Mouse (Mus musculus) testis, adult 2 months (tissue): ENCODE data around the gene Dync1li2. TPM values are rescaled to one million over a fixed set of nuclear protein-coding genes. Genes with fewer than 3 reads are reported as not detected.

ENCODE experiments used
- H3K27ac ChIP-seq: fragments of 200-500 bp; 2 replicates; pipeline ENCODE4 v1.5.1; 2012; ENCODE audit warnings: low read depth, low read length; ENCODE audit not compliant: control insufficient read depth, insufficient read depth
- H3K27me3 ChIP-seq: fragments of 200-500 bp; 2 replicates; pipeline ENCODE4 v1.6.1; 2012; ENCODE audit warnings: mild to moderate bottlenecking, low read length, moderate library complexity; ENCODE audit not compliant: control insufficient read depth, insufficient read depth
- H3K36me3 ChIP-seq: fragments of 200-500 bp; 2 replicates; pipeline ENCODE4 v1.6.1; 2012; ENCODE audit warnings: mild to moderate bottlenecking, low read length; ENCODE audit not compliant: control insufficient read depth, insufficient read depth
- H3K4me1 ChIP-seq: fragments of 200-500 bp; 2 replicates; pipeline ENCODE4 v1.6.1; 2012; ENCODE audit warnings: low read length; ENCODE audit not compliant: control insufficient read depth, insufficient read depth
- H3K4me3 ChIP-seq: fragments of 200-500 bp; 2 replicates; pipeline ENCODE4 v1.5.1; 2012; ENCODE audit warnings: low read depth, mild to moderate bottlenecking, low read length, moderate library complexity, mixed read lengths; ENCODE audit not compliant: control insufficient read depth
- CTCF ChIP-seq: fragments of 200-500 bp; IDR thresholded peaks from 2 replicates; pipeline ENCODE4 v1.5.1; 2012; ENCODE audit warnings: low read depth, mild to moderate bottlenecking, inconsistent platforms, low read length, moderate library complexity; ENCODE audit not compliant: control insufficient read depth, insufficient read depth, insufficient replicate concordance
- POLR2A ChIP-seq: fragments of 200-500 bp; IDR thresholded peaks from 2 replicates; pipeline ENCODE4 v1.6.1; 2012; ENCODE audit warnings: low read depth, mild to moderate bottlenecking, inconsistent platforms, low read length, moderate library complexity; ENCODE audit not compliant: control insufficient read depth
- polyA plus RNA-seq: library from polyadenylated mRNA; depleted of rRNA; stranded (reverse); fragments of >200 nt; gene quantifications from 2 replicates; pipeline ENCODE4 v1.2.3, GENCODE M21; 2012

The Dync1li2 gene
- polyA plus RNA-seq, 1 experiment: 64.6 TPM

DNA sequence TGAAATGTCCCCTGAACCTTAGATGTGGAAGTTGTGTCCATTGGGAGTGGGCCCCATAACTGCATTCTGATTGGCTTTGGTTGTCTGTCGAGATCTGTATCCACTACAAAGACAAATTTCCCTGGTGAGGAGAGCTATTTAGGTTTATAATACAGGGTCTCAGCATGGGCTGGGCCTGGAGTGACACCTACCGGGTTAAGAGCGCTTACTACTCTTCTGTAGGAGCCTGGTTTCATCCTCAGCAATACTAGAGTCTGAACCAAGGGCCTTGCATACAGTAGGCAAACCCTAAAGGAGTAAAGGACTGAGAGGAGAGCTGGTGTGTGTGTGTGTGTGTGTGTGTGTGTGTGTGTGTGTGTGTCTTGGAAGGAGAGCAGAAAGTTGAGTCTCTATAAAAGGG lies 28.6 kb downstream of the Dync1li2 start:
- Histone ChIP-seq H3K36me3 (no peaks in the 10 kb centered on the region), H3K4me3 (no peak overlapping the region), H3K27ac (no peak overlapping the region), H3K27me3 (no peaks in the 10 kb centered on the region), H3K4me1 (no peaks in the 10 kb centered on the region; the same call in 1 of the 2 replicates)
- no peak for TF ChIP-seq POLR2A
- TF ChIP-seq CTCF: no peak

DNA sequence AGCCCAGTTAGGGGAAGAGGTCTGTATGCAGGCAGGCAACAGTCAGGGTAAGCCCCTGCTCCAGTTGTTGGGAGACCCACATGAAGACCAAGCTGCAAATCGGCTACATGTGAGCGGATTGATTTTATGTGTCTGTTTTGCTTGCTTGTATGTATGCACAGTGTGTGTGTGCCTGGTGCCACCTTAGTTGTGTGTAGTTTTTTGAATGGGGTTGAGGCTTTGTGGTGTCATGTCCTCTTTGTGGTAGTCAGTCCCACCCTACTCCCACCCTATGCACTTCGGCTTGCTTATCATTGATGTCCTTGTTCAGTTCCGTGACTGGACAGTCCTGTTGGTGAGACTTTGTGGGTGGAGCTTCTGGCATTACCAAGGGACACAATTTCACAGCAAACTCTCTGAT lies 29.1 kb downstream of the Dync1li2 start:
- Histone ChIP-seq H3K27me3 (no peaks in the 10 kb centered on the region), H3K4me1 (peaks cover 1% of the 10 kb centered on the region; the same call in 1 of the 2 replicates), H3K27ac (no peak overlapping the region), H3K4me3 (no peak overlapping the region), H3K36me3 (no peaks in the 10 kb centered on the region)
- TF ChIP-seq POLR2A: no peak
- TF ChIP-seq CTCF: no peak

DNA sequence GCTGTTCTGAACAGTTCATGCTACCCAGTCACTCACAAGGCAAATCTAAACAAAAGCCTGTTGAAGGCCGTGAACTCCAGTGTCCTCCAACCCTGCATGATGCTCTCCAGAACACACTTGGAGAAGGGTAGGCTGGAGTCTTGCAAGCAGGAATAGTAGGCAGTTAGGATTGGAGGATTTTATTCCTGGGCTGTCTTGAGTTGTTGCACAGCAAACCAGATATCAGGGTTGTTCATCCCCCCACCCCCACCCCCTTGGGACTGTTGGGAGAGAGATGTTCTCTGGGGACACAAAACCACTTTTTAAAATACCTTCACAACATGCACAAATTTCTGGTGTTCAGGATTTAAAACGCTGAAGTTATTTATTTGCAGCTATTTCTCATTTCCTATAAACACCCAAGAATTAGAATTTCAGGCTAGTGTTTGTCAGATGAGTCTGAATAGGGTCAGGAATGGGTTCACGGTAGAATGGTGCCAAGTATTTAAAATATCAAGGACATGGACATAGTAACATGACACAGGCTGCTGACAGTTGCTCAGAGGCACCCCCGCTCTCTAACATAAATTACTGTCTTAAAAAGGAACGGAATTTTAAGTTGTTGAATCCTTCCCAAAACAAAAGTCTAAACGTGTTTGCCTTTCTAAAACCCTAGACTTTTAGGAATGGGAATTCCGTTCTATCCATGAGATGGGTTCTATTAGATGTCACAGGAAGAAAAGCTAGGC lies 29.9 kb downstream of the Dync1li2 start:
- Histone ChIP-seq H3K4me3 (no peak overlapping the region), H3K27ac (no peak overlapping the region), H3K4me1 (peaks cover 3% of the 10 kb centered on the region; the same call in 1 of the 2 replicates), H3K36me3 (no peaks in the 10 kb centered on the region), H3K27me3 (no peaks in the 10 kb centered on the region)
- TF ChIP-seq CTCF (no peak), POLR2A (no peak)

- H3K27me3 ChIP-seq: no peaks in the 10 kb centered on the region
These were observed 30.9 kb downstream of the Dync1li2 start for GRCm38 (mm10) chr8:104411972-104412371.

GRCm38 (mm10) chr8:104411468-104411867 lies 31.4 kb downstream of the Dync1li2 start:
- no peak overlapping the region for H3K27ac ChIP-seq
- TF ChIP-seq CTCF (no peak), POLR2A (no peak)
- no peaks in the 10 kb centered on the region for H3K36me3 ChIP-seq
- H3K27me3 ChIP-seq: no peaks in the 10 kb centered on the region
- peaks cover 3% of the 10 kb centered on the region; the same call in 1 of the 2 replicates for H3K4me1 ChIP-seq
- H3K4me3 ChIP-seq: no peak overlapping the region

More at GRCm38 (mm10) chr8:104411972-104412371, 30.9 kb downstream of the Dync1li2 start:
- peaks cover 3% of the 10 kb centered on the region; the same call in 1 of the 2 replicates for H3K4me1 ChIP-seq
- no peak for TF ChIP-seq CTCF
- no peak for TF ChIP-seq POLR2A
- no peak overlapping the region for H3K4me3 ChIP-seq
- no peak overlapping the region for H3K27ac ChIP-seq
- H3K36me3 ChIP-seq: no peaks in the 10 kb centered on the region

DNA sequence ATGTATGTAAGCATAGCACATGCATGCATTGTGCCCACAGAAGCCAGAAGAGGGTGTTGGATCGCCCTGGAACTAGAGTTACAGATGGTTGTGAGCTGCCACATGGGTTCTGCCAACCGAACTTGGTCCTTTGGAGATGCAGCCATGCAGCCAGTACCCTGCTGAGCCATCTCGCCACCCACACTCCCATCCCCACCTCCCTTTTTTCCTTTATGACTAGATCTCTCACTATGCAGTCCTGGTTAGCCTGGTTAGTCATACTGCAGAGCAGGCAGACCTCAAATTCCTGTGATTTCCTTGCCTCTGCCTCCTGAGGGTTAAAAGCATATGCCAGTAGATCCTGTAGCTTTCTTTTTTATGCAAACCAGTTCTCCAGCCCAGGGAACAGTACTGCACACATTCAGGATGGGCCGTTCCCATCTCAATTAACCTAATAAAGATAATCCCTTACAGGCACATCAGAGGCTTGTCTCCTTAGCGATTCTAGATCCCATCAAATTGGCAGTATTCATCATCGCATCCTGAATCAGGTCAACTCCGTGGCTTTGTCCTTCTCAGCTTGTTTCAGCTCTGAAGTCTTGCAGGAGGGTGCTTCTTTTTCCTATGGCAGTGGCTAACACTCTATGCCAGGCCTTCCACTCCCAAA lies 32.1 kb downstream of the Dync1li2 start:
- H3K27me3 ChIP-seq: no peaks in the 10 kb centered on the region
- H3K27ac ChIP-seq: no peak overlapping the region
- no peaks in the 10 kb centered on the region for H3K36me3 ChIP-seq
- peaks cover 3% of the 10 kb centered on the region; the same call in 1 of the 2 replicates for H3K4me1 ChIP-seq
- no peak for TF ChIP-seq CTCF
- TF ChIP-seq POLR2A: no peak
- no peak overlapping the region for H3K4me3 ChIP-seq

GRCm38 (mm10) chr8:104408328-104409110 lies 34.3 kb downstream of the Dync1li2 start:
- Histone ChIP-seq H3K36me3 (no peaks in the 10 kb centered on the region), H3K4me3 (no peak overlapping the region), H3K4me1 (peaks cover 3% of the 10 kb centered on the region; the same call in 1 of the 2 replicates), H3K27me3 (no peaks in the 10 kb centered on the region), H3K27ac (no peak overlapping the region)
- no peak for TF ChIP-seq CTCF
- TF ChIP-seq POLR2A: no peak
